Mouse (Mus musculus): ENCODE results near the gene Rmdn3. TPM values are rescaled to one million over a fixed set of nuclear protein-coding genes. Genes with fewer than 3 reads are reported as not detected.

Gene Rmdn3
- 23.4 TPM for total RNA-seq (2023)

GRCm38 (mm10) chr2:119156681-119157572, at the start of gene Rmdn3:
Rmdn3 (minus strand) TSS chr2:119157034.

DNA sequence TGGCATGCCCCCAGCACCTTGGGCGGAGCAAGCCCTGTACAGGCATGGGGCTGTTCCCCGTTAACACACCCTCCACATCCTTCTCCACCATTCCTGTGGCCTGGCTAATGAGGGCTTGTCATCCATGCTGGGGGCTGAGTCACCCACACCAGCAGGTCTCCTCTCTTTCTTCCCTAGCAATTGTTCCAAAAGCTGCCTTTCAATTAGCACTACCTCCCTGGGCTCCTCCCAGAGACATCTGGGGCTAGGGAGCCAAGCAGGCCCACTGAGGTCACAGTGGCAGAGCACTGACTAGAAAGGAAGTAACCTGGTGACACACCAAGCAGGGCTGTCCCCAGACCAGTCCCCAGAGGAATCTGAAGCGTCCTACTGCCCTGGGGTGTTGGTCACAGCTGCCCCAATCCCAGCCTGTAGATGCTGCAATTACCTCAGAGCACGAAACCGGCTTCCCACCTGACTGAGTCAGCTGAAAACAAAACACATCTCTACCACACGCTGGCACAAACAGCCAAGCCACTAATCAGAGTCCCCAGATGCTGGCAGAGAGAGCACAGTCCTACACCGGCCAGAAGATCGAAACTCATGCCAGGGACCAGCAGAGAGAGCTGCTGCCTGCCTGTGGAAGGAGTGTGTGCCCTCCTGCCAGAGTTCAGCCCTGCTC, 17.3 kb upstream of the Rmdn3 start, which contains the start of gene Gm14137:
Gm14137 (plus strand) TSS at position 519 of the 661 bp plus-strand sequence.

GRCm38 (mm10) chr2:119166901-119167865, 10.3 kb upstream of the Rmdn3 start, which contains the start of gene Gchfr:
Gchfr (plus strand) TSS chr2:119167773.

DNA sequence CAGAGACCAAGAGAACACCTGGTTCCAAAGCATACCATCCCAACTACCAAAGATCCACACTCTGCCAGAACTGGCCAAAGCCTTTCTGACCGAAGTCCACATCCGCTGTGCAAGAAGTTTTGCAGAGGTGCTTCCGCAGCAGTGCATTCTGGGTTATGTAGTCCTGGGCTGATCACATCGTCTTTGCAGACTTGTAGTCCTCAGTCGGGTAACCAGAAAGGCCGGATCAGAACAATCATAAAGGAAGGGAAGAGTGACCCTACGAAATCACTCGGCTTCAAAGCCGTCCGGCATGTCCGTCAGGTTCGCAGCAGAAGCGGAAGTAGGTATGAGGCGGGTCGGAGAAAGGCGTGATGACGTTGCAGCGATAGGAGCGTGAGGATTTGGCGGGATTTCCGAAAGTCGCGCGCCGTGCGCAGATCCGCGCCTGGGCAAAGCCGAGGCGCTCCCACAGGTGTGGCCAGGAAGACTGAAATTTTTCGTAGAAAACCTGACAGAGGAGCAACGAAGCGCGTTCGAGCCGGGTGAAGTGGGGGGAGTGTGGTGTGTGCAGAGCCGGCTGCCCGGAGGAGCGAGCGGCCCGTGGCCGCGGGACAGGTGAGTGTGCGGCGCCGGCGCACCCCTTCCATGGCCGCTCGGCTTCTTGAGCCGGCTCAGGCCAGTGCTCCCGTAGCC, 44.3 kb downstream of the Rmdn3 start, which contains the start of gene Rad51:
Rad51 (plus strand) TSS at position 356 of the 675 bp plus-strand sequence.

Other genes with a start within 250 kb of the Rmdn3 start
- gene Chst14, start 230.5 kb downstream of the Rmdn3 start, total RNA-seq (2023): 3.8 TPM
- gene Ccdc32, start 127.6 kb downstream of the Rmdn3 start, total RNA-seq (2023): 12.6 TPM
- gene Rpusd2, start 122.2 kb downstream of the Rmdn3 start, total RNA-seq (2023): 12.7 TPM
- 1.2 TPM for gene Knl1, start 109.9 kb downstream of the Rmdn3 start, total RNA-seq (2023)
- 1.1 TPM for gene Rad51, start 44.2 kb downstream of the Rmdn3 start, total RNA-seq (2023)
- not detected for gene Gchfr, start 10.7 kb upstream of the Rmdn3 start, total RNA-seq (2023)
- gene Gm14137, start 17.5 kb upstream of the Rmdn3 start, total RNA-seq (2023): 0.30 TPM
- 32.5 TPM for gene Zfyve19, start 51.6 kb upstream of the Rmdn3 start, total RNA-seq (2023)
- 22.2 TPM for gene Dnajc17, start 51.8 kb upstream of the Rmdn3 start, total RNA-seq (2023)
- not detected for gene Ppp1r14d, start 72.9 kb upstream of the Rmdn3 start, total RNA-seq (2023)
- 0.53 TPM for gene Spint1, start 80.3 kb upstream of the Rmdn3 start, total RNA-seq (2023)
- not detected for gene Rhov, start 114.2 kb upstream of the Rmdn3 start, total RNA-seq (2023)
- 23.3 TPM for gene Vps18, start 131.7 kb upstream of the Rmdn3 start, total RNA-seq (2023)
- not detected for gene Dll4, start 168.8 kb upstream of the Rmdn3 start, total RNA-seq (2023)
- gene Chac1, start 194.2 kb upstream of the Rmdn3 start, total RNA-seq (2023): 0.59 TPM